Mouse (Mus musculus): ENCODE data around the gene Dnm3. TPM values are rescaled to one million over a fixed set of nuclear protein-coding genes. Genes with fewer than 3 reads are reported as not detected.

The Dnm3 gene
- total RNA-seq, 1 experiment from 2014 or later: not detected

- ATAC-seq (replicated peaks in 1 of 2; ENCODE audit: insufficient read depth in 1 of 2, low FRiP score in 2 of 2, low TSS enrichment in 1 of 2, low read depth in 1 of 2, poor library complexity in 2 of 2, severe bottlenecking in 2 of 2): peak; percentile 29 to 73; a peak in 3 of 4 replicates
Observed at GRCm38 (mm10) chr1:162017975-162018600, 459.7 kb downstream of the Dnm3 start.

GRCm38 (mm10) chr1:162016982-162017381 is 460.9 kb downstream of the Dnm3 start:
- no peak for ATAC-seq (replicated peaks in 1 of 2; ENCODE audit: insufficient read depth in 1 of 2, low FRiP score in 2 of 2, low TSS enrichment in 1 of 2, low read depth in 1 of 2, poor library complexity in 2 of 2, severe bottlenecking in 2 of 2)

DNA sequence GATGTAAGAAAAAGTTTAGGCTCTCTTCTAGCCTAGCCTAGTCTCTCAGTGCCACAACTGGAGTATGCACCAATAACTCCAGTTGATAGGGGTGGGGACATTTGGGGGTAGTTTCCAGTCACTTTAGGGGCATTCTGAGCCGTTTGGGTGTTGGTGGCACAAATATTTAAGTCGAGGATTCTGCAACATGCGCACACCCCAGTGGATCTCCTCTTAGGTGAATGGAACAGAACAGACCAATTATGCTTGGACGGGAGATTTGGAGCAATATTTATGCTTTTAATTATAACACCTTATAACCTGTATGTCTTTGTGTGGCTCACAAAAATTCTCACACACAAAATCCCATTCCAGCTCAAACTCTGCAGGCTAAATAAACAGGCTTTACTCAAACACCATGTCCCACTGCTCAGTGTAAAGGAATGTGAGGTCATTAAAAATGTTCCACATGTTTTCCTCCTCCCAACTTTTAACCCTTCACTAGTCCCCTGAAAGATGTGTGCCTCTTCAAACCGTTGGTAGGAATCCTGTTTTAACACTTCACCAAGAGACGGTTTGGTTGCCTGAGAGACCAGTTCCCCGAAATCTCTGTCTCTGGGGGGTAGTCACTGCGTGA is 462.5 kb downstream of the Dnm3 start:
- no peak for ATAC-seq (replicated peaks in 1 of 2; ENCODE audit: insufficient read depth in 1 of 2, low FRiP score in 2 of 2, low TSS enrichment in 1 of 2, low read depth in 1 of 2, poor library complexity in 2 of 2, severe bottlenecking in 2 of 2)

- ATAC-seq (replicated peaks in 1 of 2; ENCODE audit: insufficient read depth in 1 of 2, low FRiP score in 2 of 2, low TSS enrichment in 1 of 2, low read depth in 1 of 2, poor library complexity in 2 of 2, severe bottlenecking in 2 of 2): no peak
Observed at GRCm38 (mm10) chr1:162013561-162013960, 464.3 kb downstream of the Dnm3 start.

- peak in 1 of 2 experiments; percentile 37; a peak in 2 of 4 replicates for ATAC-seq (replicated peaks in 1 of 2; ENCODE audit: insufficient read depth in 1 of 2, low FRiP score in 2 of 2, low TSS enrichment in 1 of 2, low read depth in 1 of 2, poor library complexity in 2 of 2, severe bottlenecking in 2 of 2)
Observed at GRCm38 (mm10) chr1:162011523-162012245, 466.1 kb downstream of the Dnm3 start.

DNA sequence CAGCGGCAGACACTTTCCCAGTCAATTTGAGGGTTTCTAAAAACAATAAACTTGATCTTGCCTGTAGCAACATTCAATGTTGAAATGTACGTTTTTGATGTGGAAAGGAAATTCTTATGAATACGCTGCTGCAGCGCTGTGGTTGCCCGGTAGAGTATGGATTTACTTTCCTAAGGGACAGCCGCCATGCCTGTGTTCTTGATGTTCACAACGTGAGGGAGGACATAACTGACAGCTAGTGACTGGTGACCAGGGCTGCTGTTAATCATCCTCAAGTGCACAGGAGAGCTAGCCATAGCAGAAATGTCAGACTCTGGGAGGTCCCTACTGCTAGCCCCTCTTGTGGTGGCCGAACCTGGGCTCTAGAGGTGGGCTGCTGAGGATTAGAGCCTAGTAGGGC is 468.7 kb downstream of the Dnm3 start:
- no peak for ATAC-seq (replicated peaks in 1 of 2; ENCODE audit: insufficient read depth in 1 of 2, low FRiP score in 2 of 2, low TSS enrichment in 1 of 2, low read depth in 1 of 2, poor library complexity in 2 of 2, severe bottlenecking in 2 of 2)

GRCm38 (mm10) chr1:162008631-162009067 is 469.2 kb downstream of the Dnm3 start:
- ATAC-seq (replicated peaks in 1 of 2; ENCODE audit: insufficient read depth in 1 of 2, low FRiP score in 2 of 2, low TSS enrichment in 1 of 2, low read depth in 1 of 2, poor library complexity in 2 of 2, severe bottlenecking in 2 of 2): no peak

DNA sequence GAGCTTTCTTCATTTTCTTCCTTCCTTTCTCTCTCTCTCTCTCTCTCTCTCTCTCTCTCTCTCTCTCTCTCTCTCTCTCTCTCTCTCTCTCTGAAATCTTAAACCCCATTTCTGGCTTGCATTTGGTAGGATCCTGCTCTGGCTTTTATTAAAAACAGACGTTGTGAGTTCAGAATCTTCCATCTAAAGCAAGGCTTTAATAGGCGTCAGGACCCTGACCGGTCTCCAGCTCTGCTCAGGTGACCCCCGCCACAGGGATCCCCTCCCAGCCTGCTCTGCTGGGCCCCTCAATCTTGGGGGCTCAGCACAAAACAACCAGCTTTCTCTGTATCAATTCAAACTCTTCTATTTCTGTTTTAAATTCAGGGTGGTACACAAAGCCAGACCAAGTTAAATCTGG is 469.6 kb downstream of the Dnm3 start:
- no peak for ATAC-seq (replicated peaks in 1 of 2; ENCODE audit: insufficient read depth in 1 of 2, low FRiP score in 2 of 2, low TSS enrichment in 1 of 2, low read depth in 1 of 2, poor library complexity in 2 of 2, severe bottlenecking in 2 of 2)

DNA sequence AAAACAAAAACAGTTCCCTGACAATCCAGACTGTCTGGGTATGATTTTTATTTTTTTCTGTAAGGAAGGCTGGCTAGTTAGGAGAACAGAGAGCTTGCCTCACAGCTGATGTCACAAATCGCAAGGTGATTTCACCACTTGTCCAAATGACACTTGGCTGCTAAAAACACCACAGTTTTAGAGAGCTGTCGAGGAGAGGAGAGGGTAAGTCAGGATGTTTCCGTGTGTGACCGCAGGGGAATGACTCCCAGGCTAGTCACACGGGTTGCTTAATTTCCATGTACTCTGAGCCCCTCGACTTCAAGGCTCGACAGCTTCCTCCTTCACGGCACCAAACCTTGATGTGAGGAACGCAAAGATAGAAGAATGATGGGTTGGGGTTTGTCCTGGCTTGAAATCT is 471.7 kb downstream of the Dnm3 start:
- peak; percentile 18 to 63; a peak in 2 of 4 replicates for ATAC-seq (replicated peaks in 1 of 2; ENCODE audit: insufficient read depth in 1 of 2, low FRiP score in 2 of 2, low TSS enrichment in 1 of 2, low read depth in 1 of 2, poor library complexity in 2 of 2, severe bottlenecking in 2 of 2)

DNA sequence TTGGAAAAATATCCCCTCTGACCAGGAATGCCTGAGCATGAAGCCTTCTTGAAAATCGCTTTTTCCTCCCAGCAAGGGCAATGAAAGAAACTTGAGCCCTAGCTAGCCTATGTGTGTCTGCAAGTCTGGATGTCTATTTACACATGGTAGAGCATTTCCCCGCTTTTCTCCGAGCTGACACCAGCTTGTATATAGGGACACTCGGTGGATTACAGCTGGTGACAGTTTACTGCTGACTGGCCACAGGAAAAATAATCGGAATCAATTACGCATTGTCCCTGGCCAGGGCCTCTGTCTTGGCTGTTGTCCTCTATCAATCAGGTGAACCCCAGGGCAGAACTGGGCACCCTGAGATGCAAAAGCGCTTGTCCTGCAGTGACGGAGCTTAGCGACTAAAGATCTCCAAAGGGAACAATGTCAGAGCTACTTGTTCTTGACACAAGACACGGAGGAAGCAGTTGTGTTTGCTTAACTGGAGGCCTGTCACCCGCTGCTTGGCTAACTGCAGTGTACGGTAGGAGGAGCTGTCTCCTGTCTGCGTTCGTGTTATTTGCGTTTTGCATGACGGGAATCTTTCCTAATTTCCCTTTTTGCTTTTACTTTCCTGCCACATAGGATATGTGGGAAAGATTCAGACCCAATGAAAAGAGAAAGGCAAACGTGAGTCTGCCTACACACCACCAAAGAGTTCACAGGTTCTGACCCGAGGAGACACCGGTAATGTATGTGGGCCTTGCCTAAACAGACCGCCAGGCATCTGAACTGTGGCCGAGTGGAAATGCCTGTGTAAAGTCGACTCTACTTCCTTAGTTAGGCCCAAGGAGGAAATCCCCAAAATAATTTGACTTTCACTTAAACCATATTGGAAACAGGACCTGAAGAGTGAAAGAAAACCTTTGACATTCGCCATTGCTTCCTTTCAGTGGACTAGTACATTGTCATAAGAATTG is 472.7 kb downstream of the Dnm3 start:
- peak; percentile 79 to 86 for ATAC-seq (replicated peaks in 1 of 2; ENCODE audit: insufficient read depth in 1 of 2, low FRiP score in 2 of 2, low TSS enrichment in 1 of 2, low read depth in 1 of 2, poor library complexity in 2 of 2, severe bottlenecking in 2 of 2)

DNA sequence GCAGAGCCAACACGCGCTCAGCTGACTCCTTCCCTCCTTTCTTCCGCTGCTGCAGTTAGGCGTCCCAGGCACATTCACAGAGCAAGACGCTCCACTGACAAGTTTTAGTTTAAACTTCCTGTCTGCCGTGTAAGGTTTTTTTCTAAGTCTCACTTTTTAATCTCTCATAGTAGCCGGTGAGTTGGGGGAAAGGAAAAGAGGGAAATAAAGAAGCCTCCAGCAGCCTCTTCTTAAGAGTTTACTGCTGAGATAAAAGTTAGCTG is 473.4 kb downstream of the Dnm3 start:
- ATAC-seq (replicated peaks in 1 of 2; ENCODE audit: insufficient read depth in 1 of 2, low FRiP score in 2 of 2, low TSS enrichment in 1 of 2, low read depth in 1 of 2, poor library complexity in 2 of 2, severe bottlenecking in 2 of 2): no peak

GRCm38 (mm10) chr1:162003729-162004517 is 473.9 kb downstream of the Dnm3 start:
- ATAC-seq (replicated peaks in 1 of 2; ENCODE audit: insufficient read depth in 1 of 2, low FRiP score in 2 of 2, low TSS enrichment in 1 of 2, low read depth in 1 of 2, poor library complexity in 2 of 2, severe bottlenecking in 2 of 2): no peak

- no peak for ATAC-seq (replicated peaks in 1 of 2; ENCODE audit: insufficient read depth in 1 of 2, low FRiP score in 2 of 2, low TSS enrichment in 1 of 2, low read depth in 1 of 2, poor library complexity in 2 of 2, severe bottlenecking in 2 of 2)
Observed at GRCm38 (mm10) chr1:162001328-162001727, 476.5 kb downstream of the Dnm3 start.

- peak; percentile 61 to 65; a peak in 3 of 4 replicates for ATAC-seq (replicated peaks in 1 of 2; ENCODE audit: insufficient read depth in 1 of 2, low FRiP score in 2 of 2, low TSS enrichment in 1 of 2, low read depth in 1 of 2, poor library complexity in 2 of 2, severe bottlenecking in 2 of 2)
Observed at GRCm38 (mm10) chr1:161999882-162000371, 477.9 kb downstream of the Dnm3 start.

DNA sequence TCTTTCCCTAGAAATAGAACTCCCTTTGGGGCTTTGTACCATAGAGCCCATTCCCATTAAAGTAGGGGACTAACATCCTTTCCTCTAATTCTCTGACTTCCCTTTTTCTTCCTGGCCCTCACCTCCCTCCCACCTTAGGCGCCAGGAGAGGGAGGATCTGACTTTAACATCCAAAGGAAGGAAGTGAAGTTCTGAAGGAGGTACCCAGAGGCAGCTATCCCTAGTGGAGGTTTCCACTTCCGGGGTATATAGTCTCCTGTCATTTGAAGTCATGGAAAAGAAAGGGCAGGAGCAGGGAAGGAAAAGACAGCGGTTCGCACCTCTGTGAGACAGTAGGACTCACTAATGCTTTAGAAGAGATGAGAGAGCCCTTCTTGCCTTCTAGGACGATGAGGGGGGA is 478.5 kb downstream of the Dnm3 start:
- ATAC-seq (replicated peaks in 1 of 2; ENCODE audit: insufficient read depth in 1 of 2, low FRiP score in 2 of 2, low TSS enrichment in 1 of 2, low read depth in 1 of 2, poor library complexity in 2 of 2, severe bottlenecking in 2 of 2): 0 out of 4 replicates have a peak, but pooled peaks of 1 of the 2 experiments have one; percentile 20

DNA sequence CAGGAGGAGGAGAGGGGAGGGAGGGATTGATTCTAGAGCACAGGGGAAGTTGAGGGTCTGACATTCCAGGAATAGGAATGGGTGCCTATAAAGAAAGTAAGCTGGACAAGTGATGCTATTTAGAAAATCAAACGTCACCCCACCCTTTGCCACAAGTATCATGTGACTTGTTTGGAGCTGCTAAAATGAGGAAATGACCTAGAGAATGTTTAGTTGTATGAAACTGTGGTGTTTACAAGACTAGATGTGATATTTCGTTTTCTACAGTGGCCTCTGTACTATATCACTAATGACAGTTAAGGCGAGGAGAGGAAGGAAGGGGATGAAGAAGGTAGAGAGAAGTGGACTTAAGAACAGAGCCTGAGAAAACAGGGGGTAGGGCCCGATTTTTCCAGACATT is 479.1 kb downstream of the Dnm3 start:
- peak; percentile 82 to 84 for ATAC-seq (replicated peaks in 1 of 2; ENCODE audit: insufficient read depth in 1 of 2, low FRiP score in 2 of 2, low TSS enrichment in 1 of 2, low read depth in 1 of 2, poor library complexity in 2 of 2, severe bottlenecking in 2 of 2)

GRCm38 (mm10) chr1:161992389-161992788 is 485.4 kb downstream of the Dnm3 start:
- ATAC-seq (replicated peaks in 1 of 2; ENCODE audit: insufficient read depth in 1 of 2, low FRiP score in 2 of 2, low TSS enrichment in 1 of 2, low read depth in 1 of 2, poor library complexity in 2 of 2, severe bottlenecking in 2 of 2): no peak

All from hematopoietic stem cell, adult 5-6 weeks (primary cell).